Mouse (Mus musculus): Measurements from ENCODE around the gene 1700017B05Rik.

DNA sequence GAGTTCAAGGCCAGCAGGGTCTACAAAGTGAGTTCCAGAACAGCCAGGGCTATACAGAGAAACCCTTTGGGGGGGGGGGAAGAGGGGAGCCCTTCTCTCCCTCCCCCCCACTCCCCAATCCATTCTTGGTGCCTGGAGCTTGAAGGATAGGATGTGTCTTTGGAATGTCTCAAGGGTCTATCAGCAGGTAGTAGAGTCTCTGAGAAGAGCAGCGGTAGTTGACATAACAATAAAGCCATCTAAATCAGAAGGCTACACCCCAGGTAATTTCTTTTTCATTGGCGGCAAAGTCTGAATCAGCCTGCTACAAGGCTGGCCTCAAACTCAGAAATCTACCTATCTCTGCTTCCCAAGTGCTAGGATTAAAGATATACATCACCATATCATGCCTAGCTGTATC lies 48.5 kb upstream of the 1700017B05Rik start:
- TF ChIP-seq CTCF (IDR thresholded peaks at IDR 0.05) (no peak), POLR2A (IDR thresholded peaks at IDR 0.05; ENCODE audit: insufficient read depth, low read depth, low read length) (no peak)
